In the genomic region with DNA sequence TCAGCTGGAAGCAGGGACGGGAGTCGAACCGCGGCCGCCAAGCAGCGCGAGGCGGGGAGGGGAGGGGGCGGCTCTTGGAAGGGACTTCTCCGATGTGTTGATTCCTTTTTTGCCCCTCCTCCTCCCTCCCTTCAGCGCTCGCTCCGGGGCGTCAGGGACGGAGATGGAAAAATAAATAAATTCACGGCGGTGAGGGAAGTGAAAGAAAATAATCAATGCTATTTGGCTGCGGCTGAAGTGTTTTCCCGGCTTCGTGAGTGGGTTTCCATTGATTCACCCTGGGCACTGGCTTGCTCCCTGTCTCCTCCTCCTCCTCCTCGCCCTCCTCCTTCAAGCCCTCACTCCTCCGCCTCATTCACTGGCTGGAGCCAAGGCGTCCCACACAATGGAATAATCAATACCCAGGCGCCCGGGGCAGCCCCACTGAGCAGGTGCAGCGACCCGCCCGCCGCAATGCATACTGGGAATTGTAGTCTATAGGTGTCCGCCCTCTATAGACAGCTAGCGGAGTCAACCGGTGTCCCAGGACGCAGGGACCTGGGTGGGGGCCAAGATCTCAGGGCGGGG, we compare ENCODE assay signal across 8 mouse cellular contexts. TPM values are rescaled to one million over a fixed set of nuclear protein-coding genes. Genes with fewer than 3 reads are reported as not detected.
DNase-seq lines count a peak whose midpoint lies in the region; ATAC-seq and TF ChIP-seq lines count a peak whose summit lies in the region.

A gene (minus strand): TSS at position 314 of the 567 bp plus-strand sequence.

- H3K27me3 ChIP-seq in Patski: no peaks in the 10 kb centered on the region
- H3K27me3 ChIP-seq in hindbrain, embryonic 15.5 days: no peaks in the 10 kb centered on the region

- peak within 1 kb of the TSS; percentile 86 for H3K4me2 ChIP-seq in hindbrain, embryonic 15.5 days

- in situ Hi-C loops in Patski (cut with MboI; ENCODE audit: low pct_unique_long_range_greater_than_20kb): no loop called here

- peak within 1 kb of the TSS; percentile 94 for H3K27ac ChIP-seq in hindbrain, embryonic 15.5 days (replicated peaks)

- H3K4me3 ChIP-seq in hindbrain, embryonic 15.5 days: peak within 1 kb of the TSS; percentile 81

- no peak for TF ChIP-seq CTCF in Patski (IDR thresholded peaks at IDR 0.05)

- DNase-seq in Patski (ENCODE audit: low read depth, low spot score): no peak
- DNase-seq in cerebellum, postnatal 14 days: peak; percentile 97 to 98
- peak; percentile 87 to 89 for DNase-seq in frontal cortex, postnatal 25 days (ENCODE audit: low spot score in 2 of 2)
- peak; percentile 93 for DNase-seq in left cerebral cortex, adult 11 months (ENCODE audit: low spot score)
- peak; percentile 91 for DNase-seq in lung, postnatal 4 days
- DNase-seq in retina, postnatal 7 days (ENCODE audit: low read depth, low spot score): peak; percentile 81
- peak; percentile 73 for DNase-seq in urinary bladder, adult 2 months (ENCODE audit: low spot score)

- H3K36me3 ChIP-seq in hindbrain, embryonic 15.5 days: no peaks in the 10 kb centered on the region

- peak; percentile 75 for ATAC-seq in Patski
- peak; percentile 93 for ATAC-seq in hindbrain, embryonic 15.5 days (ENCODE audit: low FRiP score, low read depth)

- CTCF ChIA-PET in Patski (lab: Charles Lee): interaction anchor here (0.8 to 1.9 kb wide), 2 partner anchors 10 to 68 kb away, joined by 3 to 4 read pairs; no protein-coding TSS in a partner anchor

- no peaks in the 10 kb centered on the region for H3K9me3 ChIP-seq in hindbrain, embryonic 15.5 days

- WGBS in hindbrain, embryonic 15.5 days: under 1% methylated on average over 34 of the region's 34 CpGs

- POLR2A ChIA-PET in Patski (lab: Charles Lee): interaction anchor here (0.8 kb wide), 1 partner anchor 76 kb away, joined by 3 read pairs; a partner anchor contains a TSS

- H3K4me1 ChIP-seq in hindbrain, embryonic 15.5 days (replicated peaks): peaks cover 73% of the 10 kb centered on the region

- H3K9ac ChIP-seq in hindbrain, embryonic 15.5 days: peak within 1 kb of the TSS; percentile 81

RNA-seq across cellular contexts. Expression of the gene that starts here (rescaled TPM):
- polyA plus RNA-seq in Patski (2021): 6.1 TPM
- 24.0 and 24.9 TPM in 2 replicates for polyA plus RNA-seq in hindbrain, embryonic 15.5 days (2015; fragmentation: Nextera tagmentation; extraction: Ambion mirVana)
- polyA plus RNA-seq in urinary bladder, adult 2 months (2012; rRNA removed): 0.66 and 2.0 TPM in 2 replicates
